Mouse (Mus musculus) testis, adult 2 months (tissue): ENCODE data around the gene Zbed3.

ENCODE experiments used
- CTCF ChIP-seq: fragments of 200-500 bp; IDR thresholded peaks from 2 replicates; pipeline ENCODE4 v1.5.1; 2012; ENCODE audit warnings: low read depth, mild to moderate bottlenecking, inconsistent platforms, low read length, moderate library complexity; ENCODE audit not compliant: control insufficient read depth, insufficient read depth, insufficient replicate concordance
- POLR2A ChIP-seq: fragments of 200-500 bp; IDR thresholded peaks from 2 replicates; pipeline ENCODE4 v1.6.1; 2012; ENCODE audit warnings: low read depth, mild to moderate bottlenecking, inconsistent platforms, low read length, moderate library complexity; ENCODE audit not compliant: control insufficient read depth

DNA sequence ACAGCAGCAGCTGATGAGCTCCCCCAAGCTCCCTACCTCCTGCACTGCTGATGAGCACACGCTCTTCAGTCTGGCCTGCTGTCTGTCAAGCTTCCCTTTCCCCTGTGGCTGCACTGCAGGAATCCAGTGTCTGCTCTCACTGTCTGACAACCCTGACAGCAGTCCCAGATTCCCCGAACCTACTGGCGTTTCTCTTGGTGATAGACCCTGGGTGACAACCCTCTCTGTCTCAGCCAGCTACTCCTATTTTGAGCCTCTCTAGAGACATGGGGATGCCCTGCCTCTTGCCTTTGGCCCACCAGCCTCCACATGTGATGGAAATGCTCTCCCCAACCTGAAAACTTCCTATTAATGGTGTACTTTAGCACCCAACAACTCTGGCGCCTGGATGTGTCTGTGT is 40.0 kb downstream of the Zbed3 start:
- TF ChIP-seq POLR2A, result no peak
- TF ChIP-seq CTCF, result no peak
